ENCODE assay signal across 12 mouse cellular contexts in the genomic region with DNA sequence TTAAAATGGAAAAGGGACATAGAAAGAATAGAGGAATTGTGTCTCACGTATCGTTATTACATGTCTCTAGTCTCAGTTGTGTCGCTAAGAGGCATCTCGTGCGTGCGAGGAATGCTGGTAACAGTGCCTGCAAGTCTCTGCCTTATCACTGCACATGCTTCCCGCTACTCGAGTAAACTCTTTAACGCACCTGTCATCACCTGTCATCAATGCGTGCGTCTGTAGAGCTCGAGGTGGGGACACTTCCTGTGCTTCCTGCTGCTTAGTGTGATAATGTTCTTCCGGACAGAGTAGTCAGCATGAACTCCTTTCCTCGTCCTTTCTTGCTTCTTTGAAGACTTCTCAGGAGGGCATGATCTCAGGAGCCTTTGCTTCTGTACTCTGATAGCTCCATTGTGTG.
DNase-seq lines count a peak whose midpoint lies in the region; ATAC-seq and TF ChIP-seq lines count a peak whose summit lies in the region.
"Had no signal": no experiment of that assay in that cellular context is flagged by ENCODE, and none has a peak within 500 bp of the region (broad histone marks: within the 10 kb centered on the region; RNA-seq: fewer than 3 reads in every experiment).

No protein-coding gene starts in this region.

- no peak overlapping the region for H3K4me3 ChIP-seq in heart, embryonic 12.5 days
- no peak overlapping the region for H3K4me3 ChIP-seq in lung, postnatal 0 days (ENCODE audit: low read depth, low read length)
- no peak overlapping the region for H3K4me3 ChIP-seq in liver, embryonic 15.5 days (replicated peaks)
- H3K4me3 ChIP-seq: forebrain, embryonic 15.5 days; left cerebral cortex, adult 2 months; limb, embryonic 12.5 days; stomach, embryonic 15.5 days had no signal

- WGBS in heart, embryonic 12.5 days, result 5% methylated on average over 14 of the region's 14 CpGs
- WGBS in lung, postnatal 0 days, result 48% methylated on average over 14 of the region's 14 CpGs
- 21% methylated on average over 14 of the region's 14 CpGs for WGBS in liver, embryonic 15.5 days (ENCODE audit: insufficient replicate concordance)

- no peak for DNase-seq in heart, postnatal 4 days
- no peak for DNase-seq in lung, postnatal 0 days (ENCODE audit: low spot score)
- no peak for DNase-seq in lung, postnatal 4 days
- peak; percentile 3 for DNase-seq in R1 (ENCODE audit: low read depth, low spot score)
- DNase-seq in thymus, postnatal 10 days (ENCODE audit: low spot score in 2 of 2), result no peak

- 0 out of 2 replicates have a peak overlapping the region, but pooled peaks have one; percentile 16 for H3K27ac ChIP-seq in heart, embryonic 12.5 days (ENCODE audit: poor library complexity, severe bottlenecking)
- H3K27ac ChIP-seq in lung, postnatal 0 days (ENCODE audit: low read length), result no peak overlapping the region
- H3K27ac ChIP-seq in liver, embryonic 15.5 days (replicated peaks), result no peak overlapping the region
- H3K27ac ChIP-seq: forebrain, embryonic 15.5 days; left cerebral cortex, adult 2 months; limb, embryonic 12.5 days; stomach, embryonic 15.5 days had no signal

- peaks cover 3% of the 10 kb centered on the region; the same call in 1 of the 2 replicates for H3K36me3 ChIP-seq in heart, embryonic 12.5 days
- no peaks in the 10 kb centered on the region for H3K36me3 ChIP-seq in lung, postnatal 0 days (ENCODE audit: insufficient read depth, low read length)
- 0 out of 2 replicates have a peak, but pooled peaks cover 3% of the 10 kb centered on the region for H3K36me3 ChIP-seq in liver, embryonic 15.5 days (replicated peaks)
- H3K36me3 ChIP-seq: stomach, embryonic 15.5 days had no signal

- no peak overlapping the region for H3K9ac ChIP-seq in heart, embryonic 12.5 days
- H3K9ac ChIP-seq in lung, postnatal 0 days (replicated peaks; ENCODE audit: low read depth), result no peak overlapping the region
- H3K9ac ChIP-seq in liver, embryonic 15.5 days, result no peak overlapping the region
- H3K9ac ChIP-seq: forebrain, embryonic 15.5 days; limb, embryonic 12.5 days; stomach, embryonic 15.5 days had no signal

- H3K27me3 ChIP-seq in heart, embryonic 12.5 days (replicated peaks), result no peaks in the 10 kb centered on the region
- H3K27me3 ChIP-seq in lung, postnatal 0 days (replicated peaks; ENCODE audit: insufficient read depth, low read length), result no peaks in the 10 kb centered on the region
- no peaks in the 10 kb centered on the region for H3K27me3 ChIP-seq in liver, embryonic 15.5 days
- H3K27me3 ChIP-seq: forebrain, embryonic 15.5 days; limb, embryonic 12.5 days; stomach, embryonic 15.5 days had no signal

- no peaks in the 10 kb centered on the region for H3K9me3 ChIP-seq in heart, embryonic 12.5 days (replicated peaks)
- no peaks in the 10 kb centered on the region for H3K9me3 ChIP-seq in lung, postnatal 0 days (ENCODE audit: low read length)
- H3K9me3 ChIP-seq in liver, embryonic 15.5 days (replicated peaks), result no peaks in the 10 kb centered on the region
- H3K9me3 ChIP-seq: forebrain, embryonic 15.5 days; limb, embryonic 12.5 days; stomach, embryonic 15.5 days had no signal

- TF ChIP-seq EP300 in lung, postnatal 0 days (IDR thresholded peaks at IDR 0.05), result peak; percentile 15; the same call in 1 of the 2 replicates

- peak; percentile 55; the same call in 1 of the 2 replicates for ATAC-seq in heart, embryonic 12.5 days (ENCODE audit: insufficient number of reproducible peaks, low FRiP score)
- ATAC-seq in lung, postnatal 0 days, result peak; percentile 46; the same call in 1 of the 2 replicates
- ATAC-seq in liver, embryonic 15.5 days (ENCODE audit: insufficient read depth), result peak; percentile 22; the same call in 1 of the 2 replicates
- no peak for ATAC-seq in CD4-positive, CD25-positive, alpha-beta regulatory T cell, adult 4 months

- no peak for TF ChIP-seq CTCF in lung, postnatal 0 days (IDR thresholded peaks at IDR 0.05)

- H3K4me1 ChIP-seq in heart, embryonic 12.5 days (replicated peaks), result peaks cover 9% of the 10 kb centered on the region
- H3K4me1 ChIP-seq in lung, postnatal 0 days (ENCODE audit: insufficient read depth, low read depth, low read length), result no peaks in the 10 kb centered on the region
- H3K4me1 ChIP-seq in liver, embryonic 15.5 days (replicated peaks), result no peaks in the 10 kb centered on the region
- H3K4me1 ChIP-seq: limb, embryonic 12.5 days; stomach, embryonic 15.5 days had no signal

- peak overlapping the region; percentile 43 for H3K4me2 ChIP-seq in heart, embryonic 12.5 days
- H3K4me2 ChIP-seq in lung, postnatal 0 days (replicated peaks; ENCODE audit: low read depth, low read length), result no peak overlapping the region
- H3K4me2 ChIP-seq in liver, embryonic 15.5 days, result no peak overlapping the region
- H3K4me2 ChIP-seq: forebrain, embryonic 15.5 days; limb, embryonic 12.5 days; stomach, embryonic 15.5 days had no signal
